Mouse (Mus musculus): Measurements from ENCODE around the gene Dse. TPM values are rescaled to one million over a fixed set of nuclear protein-coding genes. Genes with fewer than 3 reads are reported as not detected.

Dse gene
- polyA plus RNA-seq, 1 experiment from 2014 or later, result 28.2 TPM

DNA sequence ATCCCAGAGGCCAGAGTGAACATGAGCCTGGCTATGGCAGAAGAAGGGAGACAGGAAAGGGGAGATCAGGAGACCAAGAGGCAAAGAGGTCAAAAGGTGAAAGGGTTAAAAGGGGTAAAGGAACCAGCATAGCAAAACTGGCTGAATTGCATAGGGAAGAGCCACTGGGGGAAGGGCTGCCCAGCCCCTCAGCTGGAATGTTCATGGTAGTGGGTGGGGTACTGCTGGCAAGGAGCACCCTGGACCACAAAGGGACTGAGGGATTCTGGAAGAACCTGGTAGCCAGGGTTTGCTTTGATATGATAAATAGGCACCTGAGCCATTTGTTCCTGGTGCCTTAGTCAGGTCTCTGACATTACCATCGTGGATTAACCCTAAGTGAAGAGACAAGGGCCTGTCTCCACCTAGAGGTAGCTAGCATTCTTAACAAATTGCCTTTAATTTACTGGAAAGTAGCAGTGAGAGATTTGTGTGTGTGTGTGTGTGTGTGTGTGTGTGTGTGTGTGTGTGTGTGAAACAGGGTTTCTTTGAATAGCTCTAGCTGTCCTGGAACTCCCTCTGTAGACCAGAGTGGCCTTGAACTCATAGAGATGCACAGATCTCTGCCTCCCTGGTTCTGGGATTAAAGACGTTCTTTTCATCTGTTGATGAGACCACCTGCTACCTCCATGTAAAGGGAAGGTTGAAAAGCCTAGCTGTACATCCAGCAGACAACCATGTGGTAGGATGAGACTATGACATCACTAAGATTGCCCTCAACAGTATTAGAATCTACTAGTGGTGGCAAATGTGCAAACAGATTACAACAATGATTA lies 26.6 kb upstream of the Dse start:
- Histone ChIP-seq H3K27me3 (ENCODE audit: control insufficient read depth, insufficient read depth, low read length) (no peaks in the 10 kb centered on the region), H3K9me3 (ENCODE audit: control insufficient read depth, low read length) (no peaks in the 10 kb centered on the region), H3K4me1 (ENCODE audit: control insufficient read depth, insufficient read depth, low read length) (no peaks in the 10 kb centered on the region), H3K4me3 (ENCODE audit: low read depth, low read length) (no peak overlapping the region), H3K27ac (ENCODE audit: low read depth, low read length) (no peak overlapping the region), H3K9ac (ENCODE audit: low read length) (no peak overlapping the region), H3K36me3 (ENCODE audit: control insufficient read depth, insufficient read depth, low read length) (no peaks in the 10 kb centered on the region), H3K4me2 (ENCODE audit: low read depth) (no peak overlapping the region)
- no peak for DNase-seq (ENCODE audit: low spot score)
- ATAC-seq (ENCODE audit: insufficient read depth, low FRiP score, low TSS enrichment), result no peak
- 18% methylated on average over 2 of the region's 2 CpGs for WGBS

DNA sequence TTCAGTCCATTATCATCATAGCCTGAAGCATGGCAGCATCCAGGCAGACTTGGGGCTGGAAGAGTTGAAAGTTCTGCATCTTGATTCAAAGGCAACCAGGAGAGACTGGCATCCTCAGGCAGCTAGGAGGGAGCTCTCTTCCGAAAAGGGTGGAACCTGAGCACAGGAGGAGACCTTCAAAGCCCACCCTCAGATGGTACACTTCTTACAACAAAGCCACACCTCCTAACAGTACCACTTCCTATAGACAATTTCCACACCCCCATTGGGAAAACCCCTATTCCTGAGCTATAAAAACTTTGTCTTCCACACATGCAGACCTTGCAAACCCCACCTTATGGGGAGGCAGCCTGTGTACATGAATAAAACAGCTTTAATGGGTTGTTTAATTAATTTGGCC lies 25.9 kb upstream of the Dse start:
- H3K27me3 ChIP-seq (ENCODE audit: control insufficient read depth, insufficient read depth, low read length), result no peaks in the 10 kb centered on the region
- no peaks in the 10 kb centered on the region for H3K9me3 ChIP-seq (ENCODE audit: control insufficient read depth, low read length)
- H3K9ac ChIP-seq (ENCODE audit: low read length), result no peak overlapping the region
- H3K27ac ChIP-seq (ENCODE audit: low read depth, low read length), result no peak overlapping the region
- no peak overlapping the region for H3K4me3 ChIP-seq (ENCODE audit: low read depth, low read length)
- no peaks in the 10 kb centered on the region for H3K4me1 ChIP-seq (ENCODE audit: control insufficient read depth, insufficient read depth, low read length)
- no peak overlapping the region for H3K4me2 ChIP-seq (ENCODE audit: low read depth)
- 68% methylated on average over 1 of the region's 1 CpGs for WGBS
- ATAC-seq (ENCODE audit: insufficient read depth, low FRiP score, low TSS enrichment) (no peak), DNase-seq (ENCODE audit: low spot score) (no peak)
- no peaks in the 10 kb centered on the region for H3K36me3 ChIP-seq (ENCODE audit: control insufficient read depth, insufficient read depth, low read length)

DNA sequence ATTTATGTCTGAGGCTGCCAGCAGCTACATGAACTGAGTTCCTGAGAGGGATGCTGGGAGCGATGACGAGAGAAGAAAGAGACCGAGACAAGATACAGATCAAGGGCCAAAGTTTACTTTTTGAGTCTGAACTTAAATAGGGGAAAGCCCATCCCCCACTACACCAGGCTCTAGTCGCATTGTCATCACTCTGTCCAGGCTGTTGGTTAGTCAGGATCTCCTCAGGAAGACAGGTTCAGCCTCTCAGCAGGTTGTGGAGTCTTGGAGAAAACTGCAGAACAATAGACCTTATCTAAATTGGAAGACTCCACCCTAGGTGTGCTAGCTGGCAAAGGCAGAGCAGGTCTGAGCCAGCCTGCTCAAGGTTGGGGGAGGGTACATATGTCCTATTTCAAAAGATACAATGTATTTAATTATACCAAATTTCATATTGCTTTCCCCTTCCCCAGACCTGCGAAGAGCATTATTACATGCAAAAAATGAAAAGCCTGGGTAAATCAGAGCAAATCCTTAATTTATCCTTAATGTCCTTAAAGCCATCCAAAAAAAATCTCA lies 22.7 kb upstream of the Dse start:
- no peak for ATAC-seq (ENCODE audit: insufficient read depth, low FRiP score, low TSS enrichment)
- Histone ChIP-seq H3K4me3 (ENCODE audit: low read depth, low read length) (no peak overlapping the region), H3K9ac (ENCODE audit: low read length) (no peak overlapping the region), H3K36me3 (ENCODE audit: control insufficient read depth, insufficient read depth, low read length) (no peaks in the 10 kb centered on the region), H3K27ac (ENCODE audit: low read depth, low read length) (no peak overlapping the region), H3K4me2 (ENCODE audit: low read depth) (no peak overlapping the region), H3K27me3 (ENCODE audit: control insufficient read depth, insufficient read depth, low read length) (no peaks in the 10 kb centered on the region), H3K9me3 (ENCODE audit: control insufficient read depth, low read length) (no peaks in the 10 kb centered on the region), H3K4me1 (ENCODE audit: control insufficient read depth, insufficient read depth, low read length) (no peaks in the 10 kb centered on the region)
- no peak for DNase-seq (ENCODE audit: low spot score)
- 45% methylated on average over 5 of the region's 5 CpGs for WGBS

DNA sequence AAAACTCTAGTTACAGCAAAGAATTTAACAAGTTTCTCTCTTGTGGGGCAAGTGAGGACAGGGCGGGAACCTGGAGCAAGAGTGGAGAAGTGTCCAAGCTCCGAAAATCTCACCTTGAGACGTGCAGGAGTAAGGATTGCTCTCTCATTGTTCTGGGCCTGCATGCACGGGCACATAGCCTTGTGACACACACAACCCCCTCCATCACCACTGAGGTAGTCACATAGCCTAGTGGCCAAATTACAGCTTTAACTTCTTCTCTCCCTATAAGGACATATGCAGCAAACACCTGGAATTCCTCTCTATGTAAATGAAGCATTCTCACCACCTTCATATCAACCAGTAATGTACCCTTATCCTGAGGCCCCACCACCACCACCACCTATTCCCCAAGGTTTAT lies 22.0 kb upstream of the Dse start:
- ATAC-seq (ENCODE audit: insufficient read depth, low FRiP score, low TSS enrichment), result no peak
- 72% methylated on average over 4 of the region's 4 CpGs for WGBS

DNA sequence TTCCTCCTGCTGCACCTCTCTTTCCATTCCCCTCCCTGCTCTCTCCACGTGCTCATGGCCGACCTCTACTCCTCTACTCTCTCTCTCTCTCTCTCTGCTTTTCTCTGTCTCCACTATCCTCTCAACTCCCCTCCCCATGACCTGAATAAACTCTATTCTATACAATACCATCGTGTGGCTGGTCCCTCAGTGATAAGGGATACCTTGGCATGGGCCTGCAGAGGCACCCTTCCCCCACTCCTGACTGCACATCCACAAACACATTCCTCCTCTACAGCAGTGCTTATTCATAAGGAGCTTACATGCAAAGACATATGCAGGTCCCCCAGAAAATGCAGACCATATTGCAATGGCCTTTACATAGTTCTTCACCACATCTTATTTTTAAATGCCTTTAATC lies 16.1 kb upstream of the Dse start:
- H3K4me1 ChIP-seq (ENCODE audit: control insufficient read depth, insufficient read depth, low read length), result no peaks in the 10 kb centered on the region
- no peak overlapping the region for H3K27ac ChIP-seq (ENCODE audit: low read depth, low read length)
- no peaks in the 10 kb centered on the region for H3K27me3 ChIP-seq (ENCODE audit: control insufficient read depth, insufficient read depth, low read length)
- no peak overlapping the region for H3K4me3 ChIP-seq (ENCODE audit: low read depth, low read length)
- no peak overlapping the region for H3K4me2 ChIP-seq (ENCODE audit: low read depth)
- no peaks in the 10 kb centered on the region for H3K9me3 ChIP-seq (ENCODE audit: control insufficient read depth, low read length)
- WGBS, result 55% methylated on average over 3 of the region's 3 CpGs
- ATAC-seq (ENCODE audit: insufficient read depth, low FRiP score, low TSS enrichment) (no peak), DNase-seq (ENCODE audit: low spot score) (no peak)
- no peaks in the 10 kb centered on the region for H3K36me3 ChIP-seq (ENCODE audit: control insufficient read depth, insufficient read depth, low read length)
- H3K9ac ChIP-seq (ENCODE audit: low read length), result no peak overlapping the region

More for the DNA sequence above, 22.0 kb upstream of the Dse start:
- DNase-seq (ENCODE audit: low spot score), result no peak
- Histone ChIP-seq H3K9me3 (ENCODE audit: control insufficient read depth, low read length) (no peaks in the 10 kb centered on the region), H3K27ac (ENCODE audit: low read depth, low read length) (no peak overlapping the region), H3K4me3 (ENCODE audit: low read depth, low read length) (no peak overlapping the region), H3K4me2 (ENCODE audit: low read depth) (no peak overlapping the region), H3K36me3 (ENCODE audit: control insufficient read depth, insufficient read depth, low read length) (no peaks in the 10 kb centered on the region), H3K9ac (ENCODE audit: low read length) (no peak overlapping the region), H3K4me1 (ENCODE audit: control insufficient read depth, insufficient read depth, low read length) (no peaks in the 10 kb centered on the region), H3K27me3 (ENCODE audit: control insufficient read depth, insufficient read depth, low read length) (no peaks in the 10 kb centered on the region)

DNA sequence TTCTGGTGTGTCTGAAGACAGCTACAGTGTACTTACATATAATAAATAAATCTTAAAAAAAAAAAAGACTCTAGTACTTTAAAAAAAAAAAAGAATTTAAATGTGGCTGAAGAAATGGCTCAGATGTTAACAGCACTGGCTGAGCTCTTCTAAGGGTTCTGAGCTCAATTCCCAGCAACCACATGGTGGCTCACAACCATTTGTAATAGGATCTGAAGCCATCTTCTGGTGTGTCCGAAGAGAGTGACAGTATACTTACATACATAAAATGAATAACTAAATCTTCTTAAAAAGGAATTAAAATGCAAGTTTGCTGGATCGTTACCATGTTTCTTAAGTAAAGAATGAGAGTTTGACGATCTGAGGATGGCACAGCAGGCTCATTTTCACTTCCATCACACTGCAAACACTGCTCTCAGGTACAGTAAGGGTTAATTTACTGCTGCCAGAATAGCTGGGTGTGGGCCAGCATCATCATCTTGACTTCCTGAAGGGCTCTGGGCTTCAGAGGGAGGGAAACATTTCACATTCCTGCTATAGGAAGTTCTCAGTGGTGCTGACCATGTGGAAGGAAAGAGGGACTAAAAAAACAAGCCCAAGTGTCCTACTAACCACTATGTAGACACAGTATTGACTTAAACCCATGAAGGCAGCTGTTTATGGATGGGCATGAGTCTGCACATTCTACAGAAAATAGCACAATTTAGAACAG lies 14.6 kb upstream of the Dse start:
- Histone ChIP-seq H3K9ac (ENCODE audit: low read length) (no peak overlapping the region), H3K27ac (ENCODE audit: low read depth, low read length) (no peak overlapping the region), H3K4me2 (ENCODE audit: low read depth) (no peak overlapping the region), H3K36me3 (ENCODE audit: control insufficient read depth, insufficient read depth, low read length) (no peaks in the 10 kb centered on the region), H3K9me3 (ENCODE audit: control insufficient read depth, low read length) (no peaks in the 10 kb centered on the region), H3K4me3 (ENCODE audit: low read depth, low read length) (no peak overlapping the region), H3K4me1 (ENCODE audit: control insufficient read depth, insufficient read depth, low read length) (no peaks in the 10 kb centered on the region), H3K27me3 (ENCODE audit: control insufficient read depth, insufficient read depth, low read length) (no peaks in the 10 kb centered on the region)
- DNase-seq (ENCODE audit: low spot score) (no peak), ATAC-seq (ENCODE audit: insufficient read depth, low FRiP score, low TSS enrichment) (no peak)
- WGBS, result 67% methylated on average over 3 of the region's 3 CpGs

DNA sequence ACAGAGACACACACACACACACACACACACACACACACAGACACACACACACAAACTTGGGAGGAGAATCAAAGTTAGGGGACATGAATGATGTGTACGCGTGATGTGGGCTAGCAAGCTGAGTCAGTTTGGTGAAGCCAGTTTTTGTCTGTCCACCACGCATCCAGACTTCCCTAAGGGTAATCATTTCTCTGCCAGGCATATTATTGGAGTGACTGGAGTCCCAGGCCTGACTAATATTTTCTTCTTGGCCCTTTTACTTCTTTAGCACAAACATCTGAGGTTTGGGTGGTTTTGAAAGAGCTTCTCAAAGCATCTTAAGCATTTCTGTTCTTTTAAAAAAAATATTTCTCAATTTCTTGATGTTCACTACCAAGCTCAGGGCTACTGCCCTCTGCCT lies 10.7 kb upstream of the Dse start:
- H3K27me3 ChIP-seq (ENCODE audit: control insufficient read depth, insufficient read depth, low read length), result no peaks in the 10 kb centered on the region
- no peaks in the 10 kb centered on the region for H3K4me1 ChIP-seq (ENCODE audit: control insufficient read depth, insufficient read depth, low read length)
- WGBS, result 92% methylated on average over 3 of the region's 3 CpGs
- no peaks in the 10 kb centered on the region for H3K9me3 ChIP-seq (ENCODE audit: control insufficient read depth, low read length)
- H3K4me2 ChIP-seq (ENCODE audit: low read depth), result no peak overlapping the region
- no peak overlapping the region for H3K27ac ChIP-seq (ENCODE audit: low read depth, low read length)
- H3K9ac ChIP-seq (ENCODE audit: low read length), result no peak overlapping the region
- no peaks in the 10 kb centered on the region for H3K36me3 ChIP-seq (ENCODE audit: control insufficient read depth, insufficient read depth, low read length)
- H3K4me3 ChIP-seq (ENCODE audit: low read depth, low read length), result no peak overlapping the region
- DNase-seq (ENCODE audit: low spot score) (no peak), ATAC-seq (ENCODE audit: insufficient read depth, low FRiP score, low TSS enrichment) (no peak)

DNA sequence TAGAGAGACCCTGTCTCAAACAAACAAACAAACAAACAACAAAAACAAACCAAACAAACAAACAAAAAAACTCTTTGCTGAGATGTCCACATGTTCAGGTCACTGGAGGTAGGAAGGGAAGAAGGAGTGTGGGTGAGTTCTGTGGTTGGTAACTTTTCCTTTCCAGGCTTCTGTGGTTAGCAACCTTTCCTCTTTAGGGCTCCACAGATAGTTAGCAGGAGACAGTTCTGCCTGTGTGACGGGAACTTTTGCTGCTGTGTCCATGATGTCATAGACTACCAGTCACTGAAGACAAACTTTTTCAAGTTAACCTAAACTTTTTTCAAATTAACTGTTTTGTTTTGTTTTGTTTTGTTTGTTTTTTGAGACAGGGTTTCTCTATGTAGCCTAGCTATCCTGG lies 8.2 kb upstream of the Dse start:
- Histone ChIP-seq H3K27me3 (ENCODE audit: control insufficient read depth, insufficient read depth, low read length) (no peaks in the 10 kb centered on the region), H3K27ac (ENCODE audit: low read depth, low read length) (no peak overlapping the region), H3K4me1 (ENCODE audit: control insufficient read depth, insufficient read depth, low read length) (no peaks in the 10 kb centered on the region), H3K36me3 (ENCODE audit: control insufficient read depth, insufficient read depth, low read length) (no peaks in the 10 kb centered on the region), H3K4me2 (ENCODE audit: low read depth) (no peak overlapping the region), H3K4me3 (ENCODE audit: low read depth, low read length) (no peak overlapping the region), H3K9me3 (ENCODE audit: control insufficient read depth, low read length) (no peaks in the 10 kb centered on the region), H3K9ac (ENCODE audit: low read length) (no peak overlapping the region)
- ATAC-seq (ENCODE audit: insufficient read depth, low FRiP score, low TSS enrichment), result no peak
- DNase-seq (ENCODE audit: low spot score), result no peak
- 80% methylated on average over 1 of the region's 1 CpGs for WGBS

DNA sequence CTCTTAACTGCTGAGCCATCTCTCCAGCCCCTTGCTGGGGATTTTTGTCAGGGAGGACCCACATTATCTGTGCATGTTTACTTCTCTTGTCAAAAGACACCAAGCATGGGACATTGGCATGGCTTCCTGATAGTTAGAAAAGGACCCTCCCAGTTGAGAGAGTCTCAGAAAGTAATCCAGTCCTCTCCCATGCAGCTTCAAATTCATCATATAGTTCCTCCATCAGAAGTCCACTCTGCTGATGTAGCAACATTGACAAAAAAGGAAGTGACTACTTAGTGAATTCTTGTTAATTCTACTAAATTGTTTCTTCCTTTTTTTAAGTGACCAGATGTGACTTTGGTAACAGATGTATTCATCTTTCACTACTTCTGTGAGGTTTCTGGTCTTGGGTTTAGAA lies 2.4 kb upstream of the Dse start:
- ATAC-seq (ENCODE audit: insufficient read depth, low FRiP score, low TSS enrichment), result no peak
- DNase-seq (ENCODE audit: low spot score), result no peak

More for the DNA sequence above, 2.4 kb upstream of the Dse start:
- Histone ChIP-seq H3K27ac (ENCODE audit: low read depth, low read length) (no peak overlapping the region), H3K27me3 (ENCODE audit: control insufficient read depth, insufficient read depth, low read length) (no peaks in the 10 kb centered on the region), H3K4me3 (ENCODE audit: low read depth, low read length) (no peak overlapping the region), H3K9ac (ENCODE audit: low read length) (no peak overlapping the region), H3K36me3 (ENCODE audit: control insufficient read depth, insufficient read depth, low read length) (no peaks in the 10 kb centered on the region), H3K4me2 (ENCODE audit: low read depth) (no peak overlapping the region), H3K4me1 (ENCODE audit: control insufficient read depth, insufficient read depth, low read length) (no peaks in the 10 kb centered on the region), H3K9me3 (ENCODE audit: control insufficient read depth, low read length) (no peaks in the 10 kb centered on the region)

All from neural tube, embryonic 11.5 days (tissue).